Mouse (Mus musculus): ENCODE measurements around the gene Agmo. TPM values are rescaled to one million over a fixed set of nuclear protein-coding genes. Genes with fewer than 3 reads are reported as not detected.

Agmo gene
- polyA plus RNA-seq, 1 experiment: not detected

- Histone ChIP-seq H3K27ac (ENCODE audit: insufficient read depth, low read length) (no peak overlapping the region), H3K4me1 (ENCODE audit: control insufficient read depth, insufficient read depth, low read length) (no peaks in the 10 kb centered on the region), H3K4me3 (ENCODE audit: insufficient read depth, low read length) (no peak overlapping the region)
- TF ChIP-seq POLR2A (IDR thresholded peaks at IDR 0.05; ENCODE audit: low read depth, low read length): no peak
- TF ChIP-seq CTCF (IDR thresholded peaks at IDR 0.05; ENCODE audit: borderline replicate concordance, insufficient read depth, low read length): no peak
Measured at GRCm38 (mm10) chr12:37487991-37488390, 246.6 kb downstream of the Agmo start.

- no peak overlapping the region for H3K27ac ChIP-seq (ENCODE audit: insufficient read depth, low read length)
- H3K4me1 ChIP-seq (ENCODE audit: control insufficient read depth, insufficient read depth, low read length): no peaks in the 10 kb centered on the region
- TF ChIP-seq CTCF (IDR thresholded peaks at IDR 0.05; ENCODE audit: borderline replicate concordance, insufficient read depth, low read length) (no peak), POLR2A (IDR thresholded peaks at IDR 0.05; ENCODE audit: low read depth, low read length) (no peak)
- no peak overlapping the region for H3K4me3 ChIP-seq (ENCODE audit: insufficient read depth, low read length)
Measured at GRCm38 (mm10) chr12:37498871-37499270, 257.4 kb downstream of the Agmo start.

DNA sequence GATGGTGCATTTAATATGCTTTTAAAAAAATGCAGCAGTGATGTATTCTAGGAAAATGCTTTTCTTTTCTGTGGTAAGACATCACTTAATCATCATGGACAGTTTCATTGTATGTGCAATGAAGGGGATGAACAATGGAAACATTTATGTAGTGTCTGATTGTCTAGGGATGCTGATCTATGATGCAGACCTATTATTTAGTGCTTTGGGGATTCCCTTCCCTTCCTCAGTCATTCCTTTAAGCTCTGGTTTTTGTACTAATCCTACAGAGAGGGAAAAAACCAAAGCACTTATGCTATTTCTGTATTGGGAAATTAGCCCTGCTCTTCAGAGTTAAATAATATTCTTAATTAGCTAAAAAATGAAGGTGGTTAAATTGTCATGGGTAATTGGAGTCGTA is 266.0 kb downstream of the Agmo start:
- no peak overlapping the region for H3K4me3 ChIP-seq (ENCODE audit: insufficient read depth, low read length)
- H3K4me1 ChIP-seq (ENCODE audit: control insufficient read depth, insufficient read depth, low read length): no peaks in the 10 kb centered on the region
- H3K27ac ChIP-seq (ENCODE audit: insufficient read depth, low read length): no peak overlapping the region
- TF ChIP-seq CTCF (IDR thresholded peaks at IDR 0.05; ENCODE audit: borderline replicate concordance, insufficient read depth, low read length) (no peak), POLR2A (IDR thresholded peaks at IDR 0.05; ENCODE audit: low read depth, low read length) (no peak)

- no peak overlapping the region for H3K27ac ChIP-seq (ENCODE audit: insufficient read depth, low read length)
- H3K4me1 ChIP-seq (ENCODE audit: control insufficient read depth, insufficient read depth, low read length): no peaks in the 10 kb centered on the region
- no peak for TF ChIP-seq CTCF (IDR thresholded peaks at IDR 0.05; ENCODE audit: borderline replicate concordance, insufficient read depth, low read length)
- no peak for TF ChIP-seq POLR2A (IDR thresholded peaks at IDR 0.05; ENCODE audit: low read depth, low read length)
- no peak overlapping the region for H3K4me3 ChIP-seq (ENCODE audit: insufficient read depth, low read length)
Measured at GRCm38 (mm10) chr12:37507826-37508225, 266.4 kb downstream of the Agmo start.

DNA sequence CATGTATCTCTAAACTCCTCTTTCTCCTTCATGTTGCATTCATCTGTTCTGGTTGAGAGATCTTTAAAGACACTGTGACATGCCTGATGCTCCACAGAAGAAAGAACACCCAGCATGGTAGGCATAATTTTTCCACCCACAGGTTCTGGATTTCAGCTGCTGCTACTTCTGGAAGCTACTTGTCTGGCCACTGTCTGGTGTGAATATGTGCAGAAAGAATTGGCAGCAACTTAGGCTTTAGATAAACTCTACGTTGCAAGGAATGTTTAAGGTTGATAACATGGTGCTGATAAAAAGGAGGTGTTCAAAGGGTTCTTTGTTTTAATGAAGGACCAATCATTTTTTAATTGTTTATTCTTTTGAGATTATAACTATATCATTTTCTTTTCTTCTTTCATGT is 280.3 kb downstream of the Agmo start:
- no peak for TF ChIP-seq POLR2A (IDR thresholded peaks at IDR 0.05; ENCODE audit: low read depth, low read length)
- no peak for TF ChIP-seq CTCF (IDR thresholded peaks at IDR 0.05; ENCODE audit: borderline replicate concordance, insufficient read depth, low read length)
- no peaks in the 10 kb centered on the region for H3K4me1 ChIP-seq (ENCODE audit: control insufficient read depth, insufficient read depth, low read length)
- no peak overlapping the region for H3K4me3 ChIP-seq (ENCODE audit: insufficient read depth, low read length)
- no peak overlapping the region for H3K27ac ChIP-seq (ENCODE audit: insufficient read depth, low read length)

DNA sequence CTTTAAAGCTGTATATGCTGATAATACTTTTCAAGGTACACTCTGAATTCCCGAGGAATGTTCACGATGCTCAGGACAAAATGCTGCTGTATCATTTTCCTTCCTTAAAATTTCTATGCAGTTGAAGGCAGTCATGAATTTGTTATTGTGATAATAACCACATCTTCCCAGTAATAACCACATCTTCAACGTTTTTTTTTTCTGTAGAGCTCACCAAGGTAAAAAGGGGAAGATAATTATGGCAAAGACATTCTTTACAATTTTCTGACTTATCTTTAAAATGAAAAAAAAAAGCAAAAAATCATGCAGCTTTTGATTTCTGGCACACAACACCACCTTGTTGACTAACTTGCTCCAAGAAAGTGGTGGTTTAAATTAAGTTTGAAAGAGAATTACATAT is 283.2 kb downstream of the Agmo start:
- no peak for TF ChIP-seq CTCF (IDR thresholded peaks at IDR 0.05; ENCODE audit: borderline replicate concordance, insufficient read depth, low read length)
- TF ChIP-seq POLR2A (IDR thresholded peaks at IDR 0.05; ENCODE audit: low read depth, low read length): no peak
- Histone ChIP-seq H3K4me3 (ENCODE audit: insufficient read depth, low read length) (no peak overlapping the region), H3K27ac (ENCODE audit: insufficient read depth, low read length) (no peak overlapping the region), H3K4me1 (ENCODE audit: control insufficient read depth, insufficient read depth, low read length) (no peaks in the 10 kb centered on the region)

- Histone ChIP-seq H3K4me1 (ENCODE audit: control insufficient read depth, insufficient read depth, low read length) (no peaks in the 10 kb centered on the region), H3K4me3 (ENCODE audit: insufficient read depth, low read length) (no peak overlapping the region), H3K27ac (ENCODE audit: insufficient read depth, low read length) (no peak overlapping the region)
- TF ChIP-seq POLR2A (IDR thresholded peaks at IDR 0.05; ENCODE audit: low read depth, low read length) (no peak), CTCF (IDR thresholded peaks at IDR 0.05; ENCODE audit: borderline replicate concordance, insufficient read depth, low read length) (no peak)
Measured at GRCm38 (mm10) chr12:37540994-37541393, 299.6 kb downstream of the Agmo start.

DNA sequence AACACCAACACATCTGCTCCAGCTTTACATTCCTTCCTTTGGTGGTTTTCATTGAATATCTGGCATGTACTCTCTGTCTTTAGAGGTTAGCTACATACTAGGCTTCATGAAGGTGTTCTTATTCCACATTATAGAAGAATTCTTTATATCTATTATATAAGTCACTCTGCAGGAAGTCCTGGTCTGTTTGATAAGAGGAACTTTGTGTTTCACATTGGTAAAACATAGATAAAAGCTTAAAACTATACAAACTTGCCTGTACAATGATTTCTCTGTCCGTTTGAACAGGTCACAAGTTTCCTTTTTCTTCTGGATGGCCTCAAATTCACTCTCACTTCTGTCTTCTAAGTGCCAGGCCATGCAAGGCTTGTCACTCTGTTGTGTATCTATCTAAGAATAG is 316.8 kb downstream of the Agmo start:
- TF ChIP-seq POLR2A (IDR thresholded peaks at IDR 0.05; ENCODE audit: low read depth, low read length) (no peak), CTCF (IDR thresholded peaks at IDR 0.05; ENCODE audit: borderline replicate concordance, insufficient read depth, low read length) (no peak)
- no peaks in the 10 kb centered on the region for H3K4me1 ChIP-seq (ENCODE audit: control insufficient read depth, insufficient read depth, low read length)
- H3K27ac ChIP-seq (ENCODE audit: insufficient read depth, low read length): no peak overlapping the region
- no peak overlapping the region for H3K4me3 ChIP-seq (ENCODE audit: insufficient read depth, low read length)

GRCm38 (mm10) chr12:37565882-37566596 is 324.6 kb downstream of the Agmo start:
- H3K27ac ChIP-seq (ENCODE audit: insufficient read depth, low read length): no peak overlapping the region
- H3K4me3 ChIP-seq (ENCODE audit: insufficient read depth, low read length): no peak overlapping the region
- no peaks in the 10 kb centered on the region for H3K4me1 ChIP-seq (ENCODE audit: control insufficient read depth, insufficient read depth, low read length)
- TF ChIP-seq POLR2A (IDR thresholded peaks at IDR 0.05; ENCODE audit: low read depth, low read length) (no peak), CTCF (IDR thresholded peaks at IDR 0.05; ENCODE audit: borderline replicate concordance, insufficient read depth, low read length) (no peak)

- no peaks in the 10 kb centered on the region for H3K4me1 ChIP-seq (ENCODE audit: control insufficient read depth, insufficient read depth, low read length)
- H3K27ac ChIP-seq (ENCODE audit: insufficient read depth, low read length): no peak overlapping the region
- H3K4me3 ChIP-seq (ENCODE audit: insufficient read depth, low read length): no peak overlapping the region
- TF ChIP-seq POLR2A (IDR thresholded peaks at IDR 0.05; ENCODE audit: low read depth, low read length) (no peak), CTCF (IDR thresholded peaks at IDR 0.05; ENCODE audit: borderline replicate concordance, insufficient read depth, low read length) (no peak)
Measured at GRCm38 (mm10) chr12:37571922-37572321, 330.5 kb downstream of the Agmo start.
